Mouse (Mus musculus) yolk sac, embryonic 10.5 days (tissue): ENCODE data around the gene Vwa7.

ENCODE experiments used
- DNase-seq: peaks from one replicate; pipeline ENCODE4 v3.0.0-alpha.2; 2017; ENCODE audit warnings: low spot score

Gene Vwa7

DNA sequence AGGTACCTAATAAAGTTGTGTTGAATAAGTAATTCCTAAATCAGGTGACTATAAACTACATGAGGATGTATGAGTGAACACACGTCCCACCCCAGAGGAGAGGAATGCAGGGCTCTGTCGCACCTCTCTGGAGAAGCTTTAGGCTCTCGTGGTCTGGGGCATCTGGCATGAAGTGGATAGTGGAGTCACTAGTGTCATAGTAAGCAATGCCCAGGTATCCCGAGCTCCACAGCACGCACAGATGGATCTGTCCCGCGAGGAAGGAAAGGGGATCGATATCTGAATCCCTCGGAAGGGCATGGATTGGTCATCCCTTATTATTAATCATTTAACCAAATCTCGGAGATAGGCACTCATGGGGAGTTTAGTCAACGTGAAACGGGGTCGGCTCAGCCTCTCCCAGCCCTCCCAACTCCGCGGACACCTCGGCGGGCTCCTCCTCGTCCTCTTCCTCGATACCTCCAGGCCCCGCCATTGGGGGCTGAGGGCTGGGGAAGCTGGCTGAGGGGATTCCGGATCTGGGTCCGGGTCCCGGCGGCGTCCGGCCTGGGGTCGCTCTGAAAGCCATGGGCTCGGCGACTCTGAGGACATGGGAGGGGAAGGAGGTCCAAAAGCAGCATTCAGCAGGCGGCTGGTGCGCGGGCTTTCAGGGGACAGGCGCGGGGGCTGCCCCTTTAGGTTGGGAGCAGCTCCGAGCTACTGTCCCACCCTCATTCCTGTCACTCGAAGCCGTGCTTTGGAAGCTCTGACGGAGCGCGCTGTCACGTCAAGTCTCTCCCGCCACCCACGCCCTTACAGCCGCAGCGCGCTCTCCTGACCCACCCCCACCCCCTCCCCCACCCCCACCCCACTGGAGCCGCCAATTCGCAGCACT, 29.7 kb downstream of the Vwa7 start:
- peak; percentile 31 for DNase-seq

DNA sequence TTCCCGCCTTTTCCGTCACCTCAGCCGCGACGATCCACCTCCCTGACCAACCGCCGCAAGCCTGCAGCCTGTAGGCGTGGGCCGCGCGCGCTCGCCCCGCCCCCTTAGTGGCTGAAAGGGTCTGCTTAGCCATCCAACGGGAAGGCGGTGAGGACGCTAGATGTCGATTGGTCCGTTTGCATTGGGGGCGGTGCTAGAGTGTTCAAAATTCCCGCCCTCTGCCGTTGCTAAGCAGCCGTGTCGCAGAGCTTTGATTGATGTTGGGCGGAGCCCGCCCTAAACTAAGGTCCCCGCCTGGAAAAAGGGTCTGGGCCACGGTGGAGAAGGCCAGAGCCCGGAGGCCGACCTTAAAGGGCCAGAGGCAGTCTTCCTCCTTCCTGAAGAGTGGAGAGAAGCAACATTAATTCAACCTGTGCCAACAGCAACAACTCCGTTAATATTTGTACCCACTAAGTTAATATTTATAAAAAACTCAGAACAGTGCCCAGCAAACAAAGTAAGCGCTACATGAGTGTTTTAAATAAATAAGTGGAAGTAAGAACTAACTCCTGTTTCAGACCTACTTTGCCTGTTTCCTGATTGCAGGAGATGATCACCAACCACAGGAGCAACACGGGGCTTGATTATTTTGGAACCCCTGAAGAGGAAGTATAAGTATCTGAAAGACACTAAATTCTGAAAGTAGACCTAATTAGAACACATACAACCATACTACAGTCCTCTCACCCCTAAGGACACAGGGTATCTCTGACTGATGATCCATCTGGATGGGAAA, 30.5 kb downstream of the Vwa7 start, which contains the start of gene Msh5:
Gene Msh5 (minus strand): TSS at position 65 of the 775 bp plus-strand sequence.
- DNase-seq = peak; percentile 100

DNA sequence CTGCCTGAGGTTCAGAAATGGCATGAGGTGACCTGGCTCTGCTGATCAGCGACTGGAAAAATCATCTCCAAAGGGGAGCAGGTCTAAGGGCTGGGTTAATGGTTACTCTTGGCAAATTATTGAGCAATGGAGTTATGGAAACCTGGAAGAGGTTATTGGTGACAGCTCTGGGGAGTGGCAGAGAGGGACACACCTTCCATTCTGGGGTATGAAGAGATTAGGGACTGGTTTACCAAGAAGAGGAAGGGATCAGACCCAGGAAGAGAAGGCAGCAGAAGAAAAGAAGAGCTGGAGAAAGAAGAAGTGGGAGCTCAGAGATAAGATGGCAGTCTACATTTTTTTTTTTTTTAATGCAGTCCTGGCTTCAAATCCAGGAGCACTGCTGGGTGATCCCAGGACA, 31.3 kb downstream of the Vwa7 start:
- peak; percentile 82 for DNase-seq

DNA sequence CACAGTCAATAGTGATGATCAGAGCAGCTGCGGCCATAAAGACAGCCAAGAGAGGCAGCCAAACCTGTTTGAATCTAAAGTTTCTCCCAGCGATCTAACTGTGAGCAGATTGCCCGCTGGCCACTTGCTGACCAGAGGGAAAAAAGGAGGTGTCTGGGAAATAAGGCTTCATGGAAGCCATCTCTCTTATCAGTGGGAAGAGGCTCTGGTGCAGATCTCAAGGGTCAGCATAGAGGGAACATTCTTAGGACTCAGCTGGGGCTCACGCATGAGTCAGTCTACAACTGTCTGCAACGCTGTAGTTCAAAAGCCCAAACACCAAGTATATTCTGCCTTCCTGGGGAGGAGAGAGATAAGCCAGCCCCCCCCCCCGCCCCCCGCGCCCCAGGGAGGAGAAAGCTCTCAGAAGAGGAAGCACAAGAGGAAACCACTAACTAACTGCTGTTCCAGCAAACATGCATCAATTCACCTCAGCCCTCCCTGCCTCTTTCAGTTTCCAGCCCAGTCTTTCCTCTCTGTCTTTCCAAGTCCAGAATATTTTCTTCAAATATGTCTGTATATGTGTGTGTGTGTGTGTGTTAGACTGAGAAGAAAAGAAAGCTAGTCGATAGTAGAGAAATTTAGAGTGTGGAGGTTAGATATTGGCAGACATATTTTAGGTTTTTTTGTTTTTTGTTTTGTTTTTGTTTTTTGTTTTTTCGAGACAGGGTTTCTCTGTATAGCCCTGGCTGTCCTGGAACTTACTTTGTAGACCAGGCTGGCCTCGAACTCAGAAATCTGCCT, 32.0 kb downstream of the Vwa7 start:
- DNase-seq = peak; percentile 86

DNA sequence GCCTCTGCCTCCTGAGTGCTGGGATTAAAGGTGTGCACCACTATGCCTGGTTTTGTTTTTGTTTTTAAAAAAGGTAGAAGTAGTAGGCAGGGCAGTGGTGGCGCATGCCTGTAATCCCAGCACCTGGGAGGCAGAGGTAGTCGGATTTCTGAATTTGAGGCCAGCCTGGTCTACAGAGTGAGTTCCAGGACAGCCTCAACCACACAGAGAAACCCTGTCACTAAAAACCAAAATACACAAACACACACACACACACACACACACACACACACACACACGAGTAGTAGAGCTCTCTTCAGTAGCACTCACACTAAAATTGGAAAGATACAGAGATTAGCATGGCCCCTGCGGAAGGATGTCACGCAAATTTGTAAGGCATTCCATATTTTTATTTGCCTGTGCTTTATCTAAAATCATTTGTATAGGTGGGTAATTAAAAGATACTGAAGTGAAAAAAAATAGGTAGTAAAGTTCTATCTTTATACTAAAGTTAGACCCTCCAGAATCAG, 32.6 kb downstream of the Vwa7 start:
- DNase-seq = no peak

DNA sequence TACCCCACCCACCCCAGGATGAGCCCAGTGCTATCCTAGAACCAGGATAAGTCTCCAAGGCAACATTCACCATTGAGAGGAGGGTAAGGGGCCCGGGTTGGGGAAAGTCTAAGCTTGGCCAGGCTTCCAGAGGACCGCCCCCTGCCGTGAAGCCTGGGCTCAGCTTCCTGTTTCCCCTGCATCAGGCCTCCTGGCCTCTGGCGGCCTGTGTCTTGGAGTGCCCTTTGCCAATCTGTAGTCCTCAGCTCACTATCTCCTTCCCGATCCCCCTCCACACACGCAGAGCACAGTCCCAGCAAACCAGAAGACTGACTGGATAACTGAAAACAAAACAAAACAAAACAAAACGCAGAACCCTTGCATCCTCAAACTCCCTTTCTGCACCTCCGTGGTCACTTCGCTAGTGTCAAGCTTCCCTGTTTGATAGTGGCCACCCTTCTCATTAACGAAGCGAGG, 33.2 kb downstream of the Vwa7 start, which contains the start of gene Clic1:
Gene Clic1 (plus strand): TSS at position 406 of the 456 bp plus-strand sequence.
- DNase-seq = peak; percentile 81

DNA sequence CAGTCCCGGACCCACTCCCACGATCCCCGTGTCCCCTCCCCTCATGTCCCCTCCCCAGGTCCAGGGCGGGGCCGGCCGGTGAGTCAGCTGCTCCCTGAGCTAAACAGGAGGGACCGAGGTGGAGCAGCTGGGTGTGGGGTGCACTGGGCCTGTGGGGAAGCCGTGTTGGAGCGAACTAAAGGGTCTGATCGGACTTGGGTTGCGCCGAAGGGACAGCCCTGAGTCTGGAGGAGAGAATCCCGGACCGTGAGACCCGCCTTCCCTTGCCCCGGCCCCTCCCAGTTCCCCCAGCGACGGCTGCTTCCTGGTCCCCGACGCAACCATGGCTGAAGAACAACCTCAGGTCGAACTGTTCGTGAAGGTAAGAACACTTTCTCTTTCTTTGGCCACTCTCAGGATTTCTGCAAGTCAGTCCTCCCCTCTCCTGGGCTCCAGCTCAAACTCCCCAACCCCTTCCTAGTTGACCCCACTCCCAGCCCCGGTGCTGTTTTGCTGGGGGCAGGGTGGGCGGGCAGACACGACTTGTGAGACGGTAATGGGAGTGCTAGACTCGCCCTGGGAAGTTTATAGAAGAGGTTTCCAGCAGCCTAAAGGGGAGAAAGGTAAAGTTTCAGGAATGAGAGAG, 33.9 kb downstream of the Vwa7 start:
- peak; percentile 85 for DNase-seq

DNA sequence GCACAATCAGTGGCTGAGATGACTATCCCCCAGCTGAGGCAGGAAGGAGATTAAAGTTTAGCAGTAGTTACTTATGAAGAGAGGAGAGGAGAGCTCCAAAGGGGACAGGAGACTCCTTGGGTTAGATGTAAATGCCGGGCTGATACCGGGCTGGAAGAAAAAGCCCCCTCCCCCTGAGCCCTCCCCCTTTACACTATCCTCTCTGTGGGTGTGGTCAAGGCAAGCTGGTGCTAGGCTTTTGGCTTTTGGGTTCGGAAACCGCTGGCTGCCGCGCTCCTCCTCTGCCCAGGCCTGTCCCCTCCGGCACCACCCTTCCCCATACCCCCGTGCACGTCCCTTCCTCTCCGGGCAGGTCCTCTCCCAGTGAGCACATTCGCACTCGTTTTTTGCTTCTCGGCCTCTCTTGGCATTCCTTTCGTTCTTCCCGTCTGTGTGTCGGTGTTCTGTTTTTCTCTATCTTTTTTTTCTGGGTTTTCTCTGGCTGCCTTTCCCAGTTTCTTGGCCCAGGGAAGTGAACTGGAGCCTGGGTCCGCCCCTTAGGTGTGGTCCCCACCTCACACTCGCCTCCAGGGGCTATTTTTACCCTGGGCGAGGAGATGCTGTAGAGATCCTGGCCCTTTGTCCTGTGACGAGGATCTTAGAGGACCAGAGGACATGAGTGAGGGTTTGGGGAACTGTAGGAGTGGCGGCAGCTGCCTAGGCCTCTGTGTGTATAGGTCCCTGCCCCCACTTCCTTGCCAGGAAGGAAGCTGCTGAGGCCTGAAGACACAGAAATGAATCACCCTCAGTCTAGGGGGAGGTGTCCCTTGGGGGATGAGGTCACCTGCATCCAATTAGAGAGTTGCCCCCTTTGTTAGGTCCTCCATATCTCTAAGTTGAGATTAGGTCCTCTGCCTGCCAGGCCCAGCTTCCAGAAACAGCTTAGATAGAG, 35.0 kb downstream of the Vwa7 start:
- DNase-seq = peak; percentile 85

DNA sequence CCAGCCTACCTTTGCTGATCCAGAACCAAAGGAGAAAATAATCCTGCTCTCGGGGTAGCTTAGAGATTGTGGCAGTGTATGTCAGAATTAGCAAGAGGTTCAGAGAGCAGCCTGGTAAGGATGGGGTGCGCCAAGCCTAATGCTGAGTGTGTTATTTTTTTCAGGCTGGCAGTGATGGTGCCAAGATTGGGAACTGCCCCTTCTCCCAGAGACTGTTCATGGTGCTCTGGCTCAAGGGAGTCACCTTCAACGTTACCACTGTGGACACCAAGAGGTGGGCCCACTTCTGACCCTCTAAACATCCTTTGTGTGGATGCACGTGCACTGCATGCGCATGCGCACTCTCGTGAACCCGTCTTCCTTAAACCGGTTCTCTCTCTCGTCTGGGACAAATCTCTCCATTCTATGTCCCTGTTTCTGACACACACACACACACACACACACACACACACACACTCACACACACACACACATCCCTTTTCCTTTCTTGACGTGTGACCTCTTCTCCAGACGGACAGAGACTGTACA, 36.0 kb downstream of the Vwa7 start:
- DNase-seq = no peak

DNA sequence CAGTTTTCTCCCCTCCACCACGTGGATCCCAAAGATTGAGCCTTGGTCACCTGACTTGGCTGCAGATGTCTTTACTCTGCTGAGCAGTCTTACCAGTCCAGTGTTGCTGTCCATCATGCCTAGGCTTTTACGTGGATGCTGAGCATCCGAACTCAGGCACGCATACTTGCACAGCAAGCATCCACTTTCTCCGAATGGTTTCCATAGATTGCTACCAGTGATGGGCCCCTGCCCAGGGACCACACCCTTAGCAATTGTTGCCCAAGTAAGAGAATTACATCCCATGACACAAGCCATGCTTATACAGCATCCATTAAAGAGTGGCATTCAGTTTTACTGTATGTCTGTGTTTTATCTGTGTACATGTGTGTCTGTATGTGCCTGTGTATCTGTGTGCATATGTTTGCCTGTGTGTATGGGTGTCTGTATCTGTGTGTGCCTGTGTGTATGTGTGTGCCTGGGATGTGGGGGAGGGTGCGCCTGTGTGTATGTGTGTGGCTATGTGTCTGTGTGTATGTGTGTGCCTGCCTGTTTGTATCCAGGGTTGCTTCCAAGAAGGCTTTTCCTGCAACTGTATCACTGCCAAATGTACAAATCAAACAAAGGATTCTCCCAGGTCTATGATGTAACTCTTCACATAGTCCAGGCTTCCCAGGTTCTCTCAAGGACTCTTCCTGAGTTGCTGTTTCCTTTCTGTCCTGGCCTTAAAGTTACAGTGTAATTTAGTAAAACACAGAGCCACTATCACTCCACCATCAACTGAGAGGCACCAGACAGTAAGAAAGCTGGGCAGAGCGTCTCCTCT, 39.5 kb downstream of the Vwa7 start:
- no peak for DNase-seq

DNA sequence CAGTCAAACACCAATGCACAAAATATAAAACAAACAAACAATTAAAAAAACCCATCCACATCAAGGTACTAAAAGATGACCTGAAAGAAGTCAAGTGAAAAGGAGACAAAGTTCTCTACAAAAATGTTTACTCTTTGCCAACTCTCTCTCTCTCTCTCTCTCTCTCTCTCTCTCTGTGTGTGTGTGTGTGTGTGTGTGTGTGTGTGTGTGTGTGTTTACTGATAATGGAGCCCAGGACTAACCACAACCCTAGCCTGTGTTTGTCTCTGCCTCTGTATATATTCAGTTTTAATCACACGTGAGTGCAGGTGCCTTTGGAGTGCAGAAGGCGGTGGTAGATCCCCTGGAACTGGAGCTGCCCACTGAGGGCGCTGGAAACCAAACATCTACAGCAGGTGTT, 40.7 kb downstream of the Vwa7 start:
- DNase-seq = no peak

DNA sequence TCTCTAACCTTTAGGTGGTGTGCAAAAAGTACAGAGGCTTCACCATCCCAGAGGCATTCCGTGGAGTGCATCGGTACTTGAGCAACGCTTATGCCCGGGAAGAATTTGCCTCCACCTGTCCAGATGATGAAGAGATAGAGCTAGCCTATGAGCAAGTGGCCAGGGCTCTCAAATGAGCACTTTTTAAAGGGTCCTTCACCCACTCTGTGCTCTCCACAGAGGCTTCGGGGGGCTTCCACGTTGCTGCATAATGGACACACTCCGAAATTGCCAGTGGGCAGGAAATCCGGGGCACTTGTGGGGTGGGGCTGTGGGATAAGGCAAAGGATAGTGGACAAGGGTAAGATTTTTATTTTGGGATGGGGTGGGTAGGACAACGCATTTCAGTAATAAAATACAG, 41.9 kb downstream of the Vwa7 start:
- DNase-seq = no peak

DNA sequence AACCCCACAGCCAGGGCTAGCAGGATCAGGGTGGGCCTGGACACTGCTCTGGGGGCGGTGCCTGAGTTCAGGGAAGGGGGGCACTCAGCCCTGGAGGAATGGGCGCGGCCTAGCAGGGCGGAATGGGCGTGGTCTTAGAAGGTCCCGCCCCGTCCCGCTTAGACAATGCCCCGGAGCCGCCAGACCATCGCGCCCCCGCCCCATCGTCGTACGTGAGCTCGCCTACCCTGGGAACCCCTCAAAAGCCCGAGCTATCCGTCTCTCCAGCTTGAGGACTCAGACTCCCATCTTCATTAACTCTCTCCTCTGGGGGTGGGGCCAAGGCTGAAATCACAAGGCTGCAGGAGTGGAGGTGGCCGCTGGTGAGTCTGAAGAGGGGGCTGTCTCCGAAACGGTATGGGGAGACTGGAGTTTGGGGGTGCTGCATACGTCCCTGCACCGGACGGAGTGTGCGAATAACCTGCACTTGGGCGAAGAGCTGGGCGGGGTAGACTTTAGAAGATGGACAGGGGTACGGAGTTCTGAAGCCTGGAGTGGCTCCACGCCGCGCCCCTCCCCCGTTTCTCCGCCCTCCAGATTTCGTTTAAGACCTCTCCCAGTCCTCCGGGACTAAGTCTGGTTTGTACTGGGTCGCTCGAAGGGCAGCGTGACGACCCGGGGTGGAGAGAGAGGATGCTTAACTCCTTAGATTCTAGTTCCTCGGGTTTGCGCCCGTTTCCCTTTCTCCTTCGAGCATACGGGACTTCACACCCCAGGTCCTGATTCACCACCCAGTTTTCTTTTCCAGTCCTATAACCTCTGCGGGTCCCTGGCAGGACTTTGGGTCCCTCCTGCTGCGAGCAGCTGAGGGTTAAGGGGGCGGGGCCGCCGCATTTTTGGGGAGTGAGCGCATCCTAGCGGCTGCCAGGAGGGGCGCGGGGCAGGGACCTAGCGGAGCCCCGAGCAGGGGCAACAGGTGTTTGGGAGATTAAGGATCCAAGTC, 42.8 kb downstream of the Vwa7 start, which contains the start of gene Ddah2:
Gene Ddah2 (plus strand): TSS at position 125 of the 982 bp plus-strand sequence.
- peak; percentile 90 for DNase-seq

DNA sequence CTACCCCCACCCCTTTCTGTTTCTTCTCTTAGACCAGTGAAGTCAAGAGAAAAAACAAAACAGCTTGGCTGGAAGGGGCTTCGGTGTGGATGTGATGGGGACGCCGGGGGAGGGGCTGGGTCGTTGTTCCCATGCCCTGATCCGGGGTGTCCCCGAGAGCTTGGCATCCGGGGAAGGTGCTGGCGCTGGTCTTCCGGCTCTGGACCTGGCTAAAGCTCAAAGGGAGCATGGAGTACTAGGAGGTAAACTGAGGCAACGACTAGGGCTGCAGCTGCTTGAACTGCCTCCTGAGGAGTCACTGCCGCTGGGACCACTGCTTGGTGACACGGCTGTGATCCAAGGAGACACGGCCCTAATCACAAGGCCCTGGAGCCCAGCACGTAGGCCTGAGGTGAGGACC, 43.7 kb downstream of the Vwa7 start:
- DNase-seq = no peak

DNA sequence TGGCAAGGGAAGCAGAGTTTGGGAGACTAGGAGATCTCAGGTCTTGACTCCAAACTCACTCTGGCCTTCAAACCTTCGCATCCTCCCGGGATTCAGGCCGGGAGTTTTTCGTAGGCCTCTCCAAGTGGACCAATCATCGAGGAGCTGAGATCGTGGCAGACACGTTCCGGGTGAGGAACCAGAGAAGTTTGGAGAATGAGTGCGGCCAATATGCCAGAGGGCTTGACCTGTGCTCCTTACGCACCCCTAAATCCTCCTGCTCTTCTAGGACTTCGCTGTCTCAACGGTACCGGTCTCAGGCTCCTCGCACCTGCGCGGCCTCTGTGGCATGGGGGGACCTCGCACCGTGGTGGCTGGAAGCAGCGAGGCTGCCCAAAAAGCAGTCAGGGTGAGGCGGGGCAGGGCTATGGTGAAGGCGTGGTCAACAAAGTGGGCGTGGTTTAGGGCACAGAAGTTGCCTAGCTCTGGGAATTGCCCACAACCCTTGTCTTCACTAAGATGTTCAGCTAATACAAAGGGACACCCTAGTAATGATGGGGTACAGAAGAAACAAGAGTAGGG, 44.4 kb downstream of the Vwa7 start:
- DNase-seq = no peak

DNA sequence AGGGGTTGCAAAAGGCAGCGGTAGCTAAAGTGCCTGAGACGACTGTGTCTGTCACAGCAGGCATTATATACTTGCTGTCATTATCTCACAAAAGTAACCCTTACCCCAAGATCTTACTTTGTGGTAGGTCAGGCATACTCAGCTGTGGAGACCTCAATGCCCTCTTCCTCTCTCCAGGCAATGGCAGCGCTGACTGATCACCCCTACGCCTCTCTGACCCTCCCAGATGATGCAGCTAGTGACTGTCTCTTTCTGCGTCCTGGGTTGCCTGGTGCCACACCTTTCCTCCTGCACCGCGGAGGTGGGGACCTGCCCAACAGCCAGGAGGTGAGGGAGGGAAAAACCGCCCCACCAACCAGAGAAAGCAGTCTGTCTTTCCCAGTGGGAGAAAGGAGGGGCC, 44.9 kb downstream of the Vwa7 start:
- no peak for DNase-seq

DNA sequence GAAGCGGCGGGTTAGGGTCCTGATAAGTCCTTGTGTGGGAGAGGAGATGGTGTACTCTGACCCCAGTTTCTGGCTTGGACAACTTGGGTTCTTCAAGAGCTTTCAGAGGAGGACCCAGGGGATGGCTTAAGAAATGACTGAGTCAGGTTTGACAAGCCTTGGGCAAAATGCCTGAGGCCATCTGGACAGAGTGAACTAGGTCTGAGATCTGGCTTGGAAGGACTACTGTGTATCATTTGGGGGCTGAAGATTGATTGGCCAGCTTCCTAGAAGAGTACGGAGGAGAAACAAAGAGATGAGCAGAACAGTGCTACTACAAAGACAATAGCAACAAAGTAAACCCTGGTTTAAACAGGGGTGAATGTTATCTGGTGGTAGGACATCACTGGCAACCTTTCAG, 47.1 kb downstream of the Vwa7 start:
- DNase-seq = no peak
